Mouse (Mus musculus) midbrain, embryonic 14.5 days (tissue): Measurements from ENCODE around the gene Scel. TPM values are rescaled to one million over a fixed set of nuclear protein-coding genes. Genes with fewer than 3 reads are reported as not detected.

Source experiments
- ATAC-seq: fragments of 200-750 bp; cut with Nextera tagmentation; 2 replicates; pipeline ENCODE4 v1.8.0; 2017; ENCODE audit warnings: moderate number of reproducible peaks, moderate library complexity; ENCODE audit not compliant: low FRiP score, low TSS enrichment
- DNase-seq: peaks from one replicate; pipeline ENCODE4 v3.0.0-alpha.2; 2015
- H3K27ac ChIP-seq: fragments of 300-500 bp; sonication (generic); replicated peaks from 2 replicates; pipeline ENCODE4 v1.5.1; 2014; ENCODE audit warnings: mild to moderate bottlenecking, low read depth, low read length, moderate library complexity
- H3K27me3 ChIP-seq: fragments of 300-500 bp; sonication (generic); 2 replicates; pipeline ENCODE4 v1.6.1; 2014; ENCODE audit warnings: low read length, control low read depth, mixed read lengths; ENCODE audit not compliant: control insufficient read depth, insufficient read depth
- H3K36me3 ChIP-seq: fragments of 300-500 bp; sonication (generic); 2 replicates; pipeline ENCODE4 v1.6.1; 2014; ENCODE audit warnings: low read length, control low read depth; ENCODE audit not compliant: control insufficient read depth, insufficient read depth
- H3K4me1 ChIP-seq: fragments of 300-500 bp; sonication (generic); 2 replicates; pipeline ENCODE4 v1.6.1; 2014; ENCODE audit warnings: mild to moderate bottlenecking, antibody characterized with exemption, low read length, control low read depth; ENCODE audit not compliant: control insufficient read depth, insufficient read depth
- H3K4me2 ChIP-seq: fragments of 300-500 bp; sonication (generic); 2 replicates; pipeline ENCODE4 v1.6.1; 2014; ENCODE audit warnings: mild to moderate bottlenecking, low read length, moderate library complexity
- H3K4me3 ChIP-seq: fragments of 300-500 bp; sonication (generic); replicated peaks from 2 replicates; pipeline ENCODE4 v1.5.1; 2014; ENCODE audit warnings: low read depth, low read length
- H3K9ac ChIP-seq: fragments of 300-500 bp; sonication (generic); replicated peaks from 2 replicates; pipeline ENCODE4 v1.6.1; 2014; ENCODE audit warnings: mild to moderate bottlenecking, low read length, moderate library complexity
- H3K9me3 ChIP-seq: fragments of 300-500 bp; sonication (generic); 2 replicates; pipeline ENCODE4 v1.6.1; 2016; ENCODE audit warnings: low read length, control low read depth, mixed read lengths; ENCODE audit not compliant: control insufficient read depth
- WGBS: fragments of 180-500 bp; shearing (Covaris S2); extraction: QIAGEN DNeasy Blood & Tissue Kit; methylation state at CpG from one replicate; pipeline ENCODE4 v1.1.7; 2014; 5-methylcytosine and 5-hydroxymethylcytosine counted together
- polyA plus RNA-seq: library from polyadenylated mRNA; unstranded; fragments of >200 nt; fragmentation: Nextera tagmentation; extraction: Ambion mirVana; gene quantifications from 2 replicates; pipeline ENCODE4 v1.2.1, GENCODE M21; 2014

Gene Scel
- polyA plus RNA-seq, 1 experiment from 2014 or later = 0.20 TPM

DNA sequence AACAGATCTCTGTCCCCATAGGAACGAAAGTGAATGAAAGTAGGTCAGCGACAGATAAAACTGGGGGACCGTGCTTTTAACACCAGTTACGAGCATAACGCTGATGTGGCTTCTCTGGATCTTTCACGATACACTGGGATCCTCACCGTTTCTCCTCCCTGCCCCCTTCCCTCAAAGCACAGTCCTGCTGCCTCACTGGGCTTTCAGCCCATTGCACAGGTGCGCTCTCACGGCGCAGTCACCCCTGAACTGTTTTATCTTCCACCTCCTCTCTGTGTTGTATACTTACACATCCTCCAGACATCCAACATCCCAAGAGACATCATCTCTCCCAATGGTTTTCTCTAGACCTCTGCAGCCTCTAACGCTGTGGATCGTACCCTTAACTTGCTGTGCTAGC is 33.1 kb downstream of the Scel start:
- H3K36me3 ChIP-seq = no peaks in the 10 kb centered on the region
- H3K9me3 ChIP-seq = no peaks in the 10 kb centered on the region
- H3K9ac ChIP-seq = no peak overlapping the region
- H3K4me3 ChIP-seq = no peak overlapping the region
- no peaks in the 10 kb centered on the region for H3K4me1 ChIP-seq
- H3K4me2 ChIP-seq = no peak overlapping the region
- ATAC-seq = no peak
- no peaks in the 10 kb centered on the region for H3K27me3 ChIP-seq
- 77% methylated on average over 12 of the region's 12 CpGs for WGBS
- no peak for DNase-seq
- H3K27ac ChIP-seq = no peak overlapping the region

DNA sequence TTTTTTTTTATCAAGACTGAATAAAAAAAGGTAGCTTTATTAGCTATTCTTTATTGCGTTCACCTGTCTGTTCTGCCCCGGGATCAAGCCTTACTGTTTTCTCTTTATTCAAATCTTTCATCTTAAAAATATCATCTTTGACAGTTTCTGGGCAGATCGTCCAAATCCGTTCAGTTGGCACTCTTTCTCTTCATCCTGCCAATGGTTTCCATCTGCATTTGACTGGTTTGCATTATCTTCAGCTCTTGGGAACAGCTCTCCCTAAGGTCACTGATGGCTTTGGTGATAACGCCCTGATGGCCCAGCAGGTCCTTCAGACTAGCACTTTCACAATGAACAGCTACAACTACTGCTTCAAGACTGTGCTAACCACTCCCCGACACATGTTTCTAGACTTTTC is 35.1 kb downstream of the Scel start:
- Histone ChIP-seq H3K9ac (no peak overlapping the region), H3K27me3 (no peaks in the 10 kb centered on the region), H3K9me3 (no peaks in the 10 kb centered on the region), H3K4me3 (no peak overlapping the region), H3K4me2 (no peak overlapping the region), H3K27ac (no peak overlapping the region), H3K4me1 (peaks cover 7% of the 10 kb centered on the region), H3K36me3 (no peaks in the 10 kb centered on the region)
- WGBS = 89% methylated on average over 6 of the region's 6 CpGs
- ATAC-seq = no peak
- no peak for DNase-seq

DNA sequence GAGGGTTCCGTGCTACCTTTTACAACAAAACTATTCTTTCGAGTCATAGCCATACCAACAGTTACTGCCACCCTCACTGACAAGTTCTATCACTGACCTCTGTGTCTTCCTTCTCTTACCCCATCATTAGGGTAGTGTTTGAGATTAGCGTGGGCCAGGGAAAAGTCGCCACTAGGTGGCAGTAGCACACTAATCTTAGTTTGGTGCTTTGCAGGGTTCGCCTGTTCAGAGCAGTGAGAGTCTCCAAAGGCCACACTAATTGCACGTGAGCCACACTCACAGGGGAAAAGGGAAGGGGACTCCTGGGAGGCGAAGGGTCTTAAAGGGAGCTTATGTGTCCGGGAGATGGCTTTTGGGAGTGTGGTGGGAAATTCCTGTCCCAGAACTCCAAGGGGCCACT is 37.3 kb downstream of the Scel start:
- Histone ChIP-seq H3K4me3 (no peak overlapping the region), H3K4me2 (no peak overlapping the region), H3K4me1 (peaks cover 12% of the 10 kb centered on the region), H3K27me3 (no peaks in the 10 kb centered on the region), H3K9me3 (no peaks in the 10 kb centered on the region), H3K36me3 (no peaks in the 10 kb centered on the region), H3K27ac (no peak overlapping the region), H3K9ac (no peak overlapping the region)
- peak; percentile 77 for ATAC-seq
- peak; percentile 93 for DNase-seq
- WGBS = 18% methylated on average over 8 of the region's 8 CpGs

DNA sequence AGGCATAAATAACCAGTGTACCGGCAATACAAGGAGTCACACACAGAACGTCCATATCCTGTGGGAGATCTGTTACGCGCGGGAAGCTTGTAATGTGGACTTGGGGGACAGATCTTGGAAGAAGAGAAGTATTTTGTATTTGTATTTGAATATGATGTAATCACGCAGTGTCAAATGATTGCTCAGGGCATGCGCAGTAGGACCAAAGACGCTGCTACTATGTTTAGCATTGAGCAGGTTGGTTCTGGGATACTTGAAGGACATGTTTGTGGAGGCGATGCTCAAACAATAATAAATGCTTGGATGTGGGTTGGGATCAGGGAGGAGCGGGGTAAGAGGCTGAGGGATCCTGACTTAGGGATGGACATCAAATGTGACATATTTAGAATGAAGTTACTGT is 37.8 kb downstream of the Scel start:
- Histone ChIP-seq H3K9me3 (no peaks in the 10 kb centered on the region), H3K4me3 (no peak overlapping the region), H3K9ac (no peak overlapping the region), H3K27ac (no peak overlapping the region), H3K4me1 (peaks cover 12% of the 10 kb centered on the region), H3K4me2 (no peak overlapping the region), H3K36me3 (no peaks in the 10 kb centered on the region), H3K27me3 (no peaks in the 10 kb centered on the region)
- DNase-seq (no peak), ATAC-seq (no peak)
- WGBS = 84% methylated on average over 10 of the region's 10 CpGs

DNA sequence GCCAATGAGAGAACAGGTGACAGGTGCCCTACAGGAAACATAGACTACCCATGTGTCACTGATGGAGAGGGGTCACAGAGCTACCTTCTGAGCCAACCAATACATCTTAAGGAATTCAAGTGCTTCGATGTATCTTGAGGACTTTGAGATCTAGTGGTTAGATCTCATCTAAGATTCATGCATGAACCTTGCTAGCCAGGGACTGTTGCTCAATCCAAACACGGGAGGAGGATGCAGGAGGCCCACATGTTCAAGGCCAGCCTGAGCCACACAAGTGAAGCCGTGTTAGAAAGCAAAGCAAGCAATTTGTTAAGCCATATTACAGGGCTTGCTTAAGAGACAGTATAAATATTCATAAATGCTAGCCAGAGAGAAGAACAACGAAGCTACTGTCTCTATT is 38.8 kb downstream of the Scel start:
- H3K4me1 ChIP-seq = peaks cover 15% of the 10 kb centered on the region
- WGBS = 62% methylated on average over 4 of the region's 4 CpGs
- ATAC-seq (no peak), DNase-seq (no peak)
- H3K4me3 ChIP-seq = no peak overlapping the region
- H3K27ac ChIP-seq = peak overlapping the region; percentile 21; the same call in 1 of the 2 replicates
- H3K9ac ChIP-seq = no peak overlapping the region
- no peak overlapping the region for H3K4me2 ChIP-seq
- H3K9me3 ChIP-seq = no peaks in the 10 kb centered on the region
- H3K27me3 ChIP-seq = no peaks in the 10 kb centered on the region
- no peaks in the 10 kb centered on the region for H3K36me3 ChIP-seq

DNA sequence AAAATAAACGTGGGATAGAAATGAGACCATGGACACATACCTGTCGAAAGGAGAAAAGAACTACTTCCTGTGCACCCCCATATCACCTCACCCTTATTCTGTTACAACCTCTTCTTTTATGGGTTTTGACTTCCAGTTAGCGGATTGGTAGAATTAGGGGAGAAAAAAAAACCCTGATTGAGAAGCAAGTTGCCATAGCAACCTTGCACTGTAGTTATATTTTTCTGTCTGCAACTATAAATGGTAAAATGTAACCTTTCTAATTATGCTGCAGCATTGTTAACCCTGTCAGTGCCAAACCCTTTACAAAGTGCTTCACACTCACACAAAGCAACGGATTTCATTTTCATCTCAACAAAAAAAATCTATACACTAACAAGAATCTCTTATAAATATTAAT is 39.2 kb downstream of the Scel start:
- H3K9me3 ChIP-seq = no peaks in the 10 kb centered on the region
- no peaks in the 10 kb centered on the region for H3K36me3 ChIP-seq
- H3K9ac ChIP-seq = no peak overlapping the region
- 53% methylated on average over 4 of the region's 4 CpGs for WGBS
- DNase-seq = peak; percentile 76
- H3K4me2 ChIP-seq = no peak overlapping the region
- no peak for ATAC-seq
- H3K4me3 ChIP-seq = no peak overlapping the region
- H3K27me3 ChIP-seq = no peaks in the 10 kb centered on the region
- 0 out of 2 replicates have a peak overlapping the region, but pooled peaks have one; percentile 21 for H3K27ac ChIP-seq
- peaks cover 15% of the 10 kb centered on the region for H3K4me1 ChIP-seq

DNA sequence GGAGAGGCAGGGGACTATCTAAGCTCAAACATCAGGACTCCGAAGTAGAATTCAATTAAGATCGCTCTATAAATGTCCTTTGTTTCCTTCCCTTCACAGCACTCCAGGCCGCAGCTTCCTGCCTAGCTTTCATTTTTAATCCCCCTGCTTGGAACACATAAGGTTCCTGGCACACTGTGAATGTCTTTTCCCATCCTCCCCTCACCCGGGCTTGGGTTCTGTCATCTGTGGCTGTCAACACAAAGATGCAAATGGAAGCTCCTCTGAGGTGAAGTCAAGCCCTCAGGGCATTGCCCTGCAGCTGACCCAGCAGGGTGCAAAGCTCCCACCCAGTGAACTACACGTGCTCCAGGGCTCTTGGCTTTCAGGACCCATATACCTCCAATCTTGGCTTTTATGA is 43.5 kb downstream of the Scel start:
- Histone ChIP-seq H3K9me3 (no peaks in the 10 kb centered on the region), H3K4me2 (no peak overlapping the region), H3K4me3 (no peak overlapping the region), H3K36me3 (no peaks in the 10 kb centered on the region), H3K27me3 (no peaks in the 10 kb centered on the region), H3K27ac (no peak overlapping the region), H3K4me1 (peaks cover 15% of the 10 kb centered on the region), H3K9ac (no peak overlapping the region)
- WGBS = 22% methylated on average over 5 of the region's 5 CpGs
- DNase-seq = peak; percentile 34
- no peak for ATAC-seq

DNA sequence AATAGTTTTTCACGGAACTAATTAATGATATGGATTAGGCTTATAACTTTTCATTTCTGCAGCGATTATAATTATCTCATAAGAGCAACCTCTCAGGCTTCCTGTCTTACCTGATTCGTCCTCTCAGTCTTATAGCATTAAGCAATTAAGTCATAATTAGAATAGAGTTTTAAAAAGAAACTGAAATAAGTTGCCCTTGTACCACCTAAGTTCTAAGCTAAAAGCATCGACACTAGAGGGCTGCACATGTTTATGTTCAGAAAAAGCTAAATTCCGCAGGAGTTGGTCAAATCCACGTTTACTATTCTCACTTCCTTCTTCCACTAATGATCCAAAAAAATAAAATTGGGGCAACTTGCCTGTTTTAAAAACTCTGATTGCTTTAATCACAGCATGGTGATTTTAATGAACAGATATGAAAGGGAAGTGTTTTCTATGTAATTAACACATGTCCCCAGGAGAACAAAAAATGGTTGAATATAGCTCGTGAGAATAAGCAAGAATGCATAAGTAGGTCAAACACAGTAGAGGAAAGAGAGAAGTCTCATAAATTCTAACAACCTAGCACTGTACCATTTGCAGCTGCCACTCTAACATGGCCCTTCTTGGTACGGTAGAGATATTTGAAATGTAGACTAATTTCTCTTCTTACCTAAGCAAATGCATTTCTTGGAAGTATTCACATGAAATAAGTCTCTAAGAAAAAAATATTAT is 48.4 kb downstream of the Scel start:
- no peaks in the 10 kb centered on the region for H3K9me3 ChIP-seq
- no peak overlapping the region for H3K27ac ChIP-seq
- no peak overlapping the region for H3K4me3 ChIP-seq
- H3K27me3 ChIP-seq = no peaks in the 10 kb centered on the region
- no peak for DNase-seq
- ATAC-seq = no peak
- H3K36me3 ChIP-seq = no peaks in the 10 kb centered on the region
- WGBS = 68% methylated on average over 8 of the region's 8 CpGs
- H3K4me1 ChIP-seq = 0 out of 2 replicates have a peak, but pooled peaks cover 2% of the 10 kb centered on the region
- H3K4me2 ChIP-seq = no peak overlapping the region
- no peak overlapping the region for H3K9ac ChIP-seq

DNA sequence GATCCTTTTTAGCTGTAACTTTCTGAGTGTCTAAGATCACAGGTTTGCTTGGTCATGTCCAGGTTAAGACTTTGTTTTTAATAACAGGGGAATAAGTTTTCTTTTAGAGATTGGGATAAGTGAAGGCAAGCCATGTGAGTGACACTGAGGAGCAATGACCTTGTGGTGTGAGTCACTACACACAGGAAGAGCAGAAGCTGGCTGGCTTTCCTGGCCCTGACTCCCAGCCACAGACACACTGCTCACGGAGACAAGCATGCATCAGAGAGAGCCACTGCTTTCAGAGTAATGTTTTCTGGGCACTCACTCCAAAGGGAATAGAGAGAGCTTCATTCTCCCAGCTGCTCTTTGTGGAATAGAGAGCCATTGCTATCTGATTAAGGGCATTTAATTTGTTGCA is 54.8 kb downstream of the Scel start:
- DNase-seq (no peak), ATAC-seq (no peak)
- Histone ChIP-seq H3K4me1 (no peaks in the 10 kb centered on the region), H3K27me3 (no peaks in the 10 kb centered on the region), H3K4me3 (no peak overlapping the region), H3K9ac (no peak overlapping the region), H3K27ac (no peak overlapping the region), H3K36me3 (no peaks in the 10 kb centered on the region), H3K9me3 (no peaks in the 10 kb centered on the region), H3K4me2 (no peak overlapping the region)
- 40% methylated on average over 1 of the region's 1 CpGs for WGBS
